Mouse (Mus musculus) ovary, postnatal 36 days (tissue): Measurements from ENCODE around the gene Zfp3.
"Not testable (repeated sequence)": the region's sequence is repeated elsewhere in the genome, so short reads cannot be mapped to it uniquely, and the experiment has no call there.

ENCODE experiments used
- DNase-seq: peaks from one replicate; pipeline ENCODE4 v3.0.0; 2022; ENCODE audit warnings: low spot score, mixed read lengths

The Zfp3 gene

DNA sequence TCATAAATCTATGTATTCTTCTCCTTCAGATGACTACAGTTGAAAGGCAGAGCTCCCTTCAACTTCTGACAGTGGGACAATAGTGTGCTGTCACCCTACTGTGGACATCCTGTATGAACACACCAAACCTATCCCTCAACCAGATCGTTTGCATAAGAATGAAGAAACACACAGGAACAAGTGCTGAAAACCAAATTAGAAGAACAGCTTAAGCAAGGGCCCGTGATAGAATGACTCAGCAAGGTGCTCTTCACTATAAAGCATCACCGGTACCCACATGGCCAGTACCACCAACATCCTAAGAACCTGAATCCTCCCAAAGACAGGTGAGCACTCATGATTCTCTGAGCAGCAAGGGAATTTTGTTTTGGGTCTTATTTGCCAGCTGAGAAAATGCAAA, 3.6 kb upstream of the Zfp3 start:
- not testable (repeated sequence) for DNase-seq

DNA sequence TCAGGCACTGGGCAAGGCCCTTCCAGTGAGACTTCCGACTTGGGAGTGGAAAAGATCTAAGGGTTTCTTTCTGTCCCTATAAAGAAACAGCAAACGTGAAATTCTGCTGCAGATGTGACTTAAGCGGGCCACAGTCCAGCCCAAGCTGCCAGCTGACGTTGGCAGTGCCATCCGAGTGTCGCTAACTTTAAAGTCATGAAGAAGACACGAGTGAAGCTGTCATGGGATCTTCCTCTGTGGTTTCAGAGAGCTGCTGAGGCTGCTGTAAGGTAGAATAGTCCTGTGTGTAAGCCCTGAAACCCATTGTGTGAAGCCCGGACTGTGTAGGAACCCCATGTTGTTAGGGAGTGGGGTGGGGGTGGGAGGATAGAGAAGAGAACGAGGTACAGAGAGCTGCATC, 1.4 kb upstream of the Zfp3 start:
- no peak for DNase-seq

DNA sequence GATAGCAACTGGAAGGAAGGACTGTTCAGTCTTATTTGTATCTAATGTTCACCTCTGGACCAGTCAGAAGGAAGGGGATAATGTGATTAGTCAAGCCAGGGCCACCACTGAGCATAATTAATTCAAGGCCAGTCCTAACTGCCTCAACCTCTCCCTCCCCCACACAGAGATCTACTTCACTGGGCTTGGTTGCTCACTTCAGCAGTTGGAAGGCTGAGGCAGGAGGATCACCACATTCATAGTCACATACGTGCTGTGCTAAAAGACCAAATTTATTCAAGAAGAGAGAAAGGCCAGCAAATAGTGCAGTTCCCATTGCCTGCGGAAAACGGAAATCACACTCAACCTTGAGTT, 450 bp upstream of the Zfp3 start:
- no peak for DNase-seq

DNA sequence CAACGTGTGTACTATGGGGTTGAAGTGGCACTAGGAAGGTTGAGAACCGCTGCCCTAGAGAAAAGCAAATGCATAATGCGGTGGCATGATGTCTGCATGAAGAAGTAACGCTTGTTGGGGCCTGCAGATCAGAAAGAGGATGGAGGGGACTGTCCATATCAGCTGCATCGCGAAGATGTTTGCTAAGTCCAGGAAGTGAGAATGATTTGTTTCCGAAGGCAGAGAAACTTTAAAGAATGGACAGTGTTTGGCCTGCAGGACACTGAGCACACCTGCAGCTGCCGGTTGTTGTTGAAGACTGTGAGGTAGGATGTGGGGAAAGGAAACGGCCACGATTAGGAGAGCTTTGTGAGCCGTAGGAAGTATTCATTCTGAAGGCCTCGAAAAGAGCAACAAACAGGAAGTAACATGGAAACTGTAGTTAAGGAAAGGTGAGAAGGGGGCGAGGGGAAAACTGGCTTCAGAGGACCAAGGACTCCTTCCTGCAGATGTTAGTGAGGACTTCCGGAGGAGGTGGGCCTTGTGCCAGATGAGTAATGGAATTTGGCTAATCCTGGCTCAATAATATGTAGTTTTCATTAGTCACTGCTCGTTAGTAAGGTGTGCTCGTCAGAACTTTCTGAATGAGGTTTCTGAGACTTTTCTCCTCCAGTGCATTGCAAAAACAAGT, 1.9 kb downstream of the Zfp3 start:
- no peak for DNase-seq

DNA sequence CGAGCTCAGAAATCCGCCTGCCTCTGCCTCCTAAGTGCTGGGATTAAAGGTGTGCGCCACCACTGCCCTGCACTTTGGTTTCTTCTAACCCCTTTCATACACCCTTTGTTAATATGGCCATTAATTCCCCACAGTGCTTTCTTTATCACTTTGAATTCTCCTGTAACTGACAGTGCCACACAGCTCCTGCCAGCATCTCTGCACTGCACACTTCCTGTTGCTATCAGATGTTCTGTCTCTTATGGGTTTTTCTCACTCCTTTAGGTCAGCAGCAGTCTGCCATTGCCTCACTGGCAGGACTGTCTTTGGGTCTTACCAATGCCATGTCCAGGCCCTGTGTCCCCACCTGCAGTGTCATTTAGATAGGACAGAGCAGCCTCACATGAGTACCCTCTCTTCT, 6.8 kb downstream of the Zfp3 start:
- DNase-seq = no peak

DNA sequence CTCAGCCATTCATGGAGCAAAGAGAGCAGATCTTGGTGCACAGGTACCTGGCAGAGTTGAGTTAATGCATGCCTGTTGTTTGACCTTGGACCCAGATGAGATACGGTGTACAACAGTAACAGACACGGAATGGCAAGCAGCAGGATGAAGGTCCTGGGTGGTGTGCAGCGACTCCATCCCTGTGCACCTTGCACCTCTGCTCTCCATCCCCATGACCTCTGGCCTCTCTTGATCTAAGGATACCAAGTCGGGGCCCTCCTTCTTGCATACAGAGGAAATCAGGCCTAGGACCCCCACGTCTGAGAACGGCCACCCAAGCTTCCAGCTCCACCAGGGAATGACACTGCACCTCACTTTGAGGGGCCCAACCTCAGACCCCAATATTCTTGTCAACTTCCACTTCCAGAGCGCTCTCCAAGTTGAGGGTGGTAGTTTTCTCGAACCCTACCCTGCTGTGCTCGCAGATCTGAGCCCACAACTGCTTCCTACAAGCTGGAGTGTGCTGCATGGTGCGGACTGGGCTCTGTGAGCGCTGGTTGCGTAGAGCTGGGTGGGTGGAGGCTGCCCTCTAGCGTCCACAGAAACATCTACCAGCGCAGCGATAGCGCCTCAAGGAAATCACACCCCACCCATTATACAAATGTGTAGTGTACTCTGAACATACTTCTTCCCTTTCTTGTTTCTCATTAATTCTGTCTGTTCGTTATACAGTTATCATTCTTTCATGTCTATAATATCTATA, 13.0 kb downstream of the Zfp3 start:
- peak; percentile 65 for DNase-seq

DNA sequence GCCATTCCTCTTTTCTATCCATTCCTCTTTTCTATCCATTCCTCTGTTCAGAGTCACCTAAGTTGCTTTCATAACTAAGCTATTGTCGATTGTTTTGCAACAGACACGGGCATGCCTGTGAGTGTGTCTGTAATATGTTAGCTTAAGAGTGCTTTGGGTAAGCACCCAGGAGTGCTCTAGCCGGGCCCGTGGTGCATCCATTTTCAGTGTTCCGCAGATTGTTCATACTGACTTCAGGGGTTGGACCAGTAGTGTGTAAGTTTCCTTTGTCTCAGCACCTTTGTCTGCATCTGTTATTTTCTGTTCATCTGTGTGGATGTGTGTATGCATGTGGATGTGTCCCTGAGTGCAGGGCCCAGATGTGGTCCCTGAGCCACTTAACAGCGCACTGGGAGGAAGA, 13.6 kb downstream of the Zfp3 start:
- no peak for DNase-seq

DNA sequence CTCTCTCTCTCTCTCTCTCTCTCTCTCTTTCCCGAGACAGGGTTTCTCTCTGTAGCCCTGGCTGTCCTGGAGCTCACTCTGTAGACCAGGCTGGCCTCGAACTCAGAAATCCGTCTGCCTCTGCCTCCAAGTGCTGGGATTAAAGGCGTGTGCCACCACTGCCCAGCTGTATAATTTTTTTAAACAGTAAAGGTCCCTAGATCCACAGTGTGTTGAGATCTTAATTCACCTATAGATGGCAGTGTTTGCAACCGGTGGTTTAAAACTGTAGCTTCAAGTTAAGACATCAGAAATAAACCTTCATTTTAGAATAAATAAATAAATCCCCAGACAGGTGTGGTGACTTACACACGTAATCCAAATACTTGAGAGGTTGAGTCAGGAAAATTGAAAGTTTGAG, 14.0 kb downstream of the Zfp3 start:
- not testable (repeated sequence) for DNase-seq

DNA sequence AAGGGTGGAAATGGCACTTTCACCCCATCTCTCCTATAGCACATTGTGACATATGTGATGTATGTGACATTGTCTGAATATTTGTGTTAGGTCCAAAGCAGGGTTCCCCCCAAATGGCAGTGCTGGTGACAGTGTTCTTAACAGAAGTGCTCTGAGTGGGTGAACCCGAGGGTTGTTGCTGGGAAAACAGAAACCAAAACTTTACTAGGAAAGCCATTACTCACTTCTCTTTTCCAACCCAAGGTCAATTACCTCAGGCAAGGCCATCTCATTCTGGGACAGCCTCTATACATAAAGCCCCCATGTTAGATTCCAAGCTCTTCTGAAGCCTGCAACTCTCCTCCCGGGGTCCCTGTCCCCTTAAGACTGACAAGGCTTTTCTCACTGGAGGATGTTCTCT, 21.9 kb downstream of the Zfp3 start:
- no peak for DNase-seq

DNA sequence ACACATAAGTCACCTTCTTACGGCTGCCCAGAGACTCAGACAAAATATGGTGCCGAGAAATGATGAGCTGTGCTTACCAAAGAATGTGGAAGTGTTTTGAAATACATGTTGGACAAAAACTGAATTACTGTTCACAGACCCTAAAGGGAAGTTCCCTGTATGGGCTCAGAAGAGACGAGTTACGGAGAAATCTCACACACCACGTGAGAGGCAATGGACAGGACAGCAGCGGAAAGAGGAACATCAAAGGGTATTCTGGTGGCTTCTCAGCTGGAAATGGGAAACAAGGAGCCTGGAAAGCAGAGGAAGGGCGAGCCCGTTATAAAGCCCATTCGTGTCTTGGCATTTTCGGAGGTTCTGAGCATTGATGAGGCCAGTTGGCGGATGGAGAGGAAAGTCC, 23.0 kb downstream of the Zfp3 start:
- DNase-seq = no peak

DNA sequence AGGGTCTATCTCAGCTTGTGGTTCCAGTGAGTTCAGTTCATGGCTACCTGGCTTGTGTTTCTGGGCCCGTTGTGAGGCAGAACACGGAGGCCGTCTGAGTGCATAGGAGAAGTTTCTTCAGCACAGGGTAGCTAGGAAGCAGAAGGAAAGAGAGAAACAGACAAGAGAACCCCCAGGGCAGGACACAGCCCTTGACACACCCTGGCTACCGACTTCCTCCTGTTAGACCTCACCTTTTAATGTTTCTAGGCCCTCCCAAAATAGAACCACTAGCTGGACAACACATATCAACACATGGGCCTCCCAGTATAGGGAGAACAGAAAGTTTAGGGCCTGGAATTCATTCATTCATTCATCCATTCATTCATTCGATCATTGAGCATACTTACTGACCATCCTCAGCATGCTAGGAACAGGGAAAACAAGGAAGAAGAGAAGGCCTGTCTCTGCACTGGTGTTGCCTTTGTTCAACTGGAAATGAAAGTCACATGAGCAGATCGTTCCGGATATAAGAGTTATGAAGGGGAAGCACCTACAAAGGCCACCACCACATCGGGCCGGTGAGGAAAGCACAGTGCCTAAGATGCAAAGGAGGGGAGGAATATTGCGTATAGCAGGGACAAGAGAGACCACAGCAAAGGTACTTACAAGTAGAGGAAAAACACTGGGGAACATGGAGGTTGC, 25.1 kb downstream of the Zfp3 start:
- DNase-seq = no peak

DNA sequence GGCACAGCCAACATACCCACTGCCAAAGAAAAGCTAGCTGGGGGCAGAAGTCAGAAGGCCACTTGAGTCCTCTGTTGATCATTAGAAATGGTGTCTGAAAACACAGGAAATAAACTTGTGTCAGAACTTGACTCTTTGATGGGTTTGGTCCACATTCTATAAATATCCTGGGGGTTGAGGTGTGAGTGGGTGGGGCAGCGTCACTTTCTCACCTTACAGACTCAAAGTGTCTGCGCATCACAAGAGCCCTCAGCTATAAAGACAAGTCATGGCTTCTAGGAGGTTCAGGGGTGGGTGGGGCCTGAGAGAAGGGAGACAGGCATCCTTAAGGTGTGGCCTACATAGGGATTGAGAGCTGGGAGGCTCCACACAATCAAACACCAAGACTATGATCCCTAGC, 26.4 kb downstream of the Zfp3 start:
- no peak for DNase-seq

DNA sequence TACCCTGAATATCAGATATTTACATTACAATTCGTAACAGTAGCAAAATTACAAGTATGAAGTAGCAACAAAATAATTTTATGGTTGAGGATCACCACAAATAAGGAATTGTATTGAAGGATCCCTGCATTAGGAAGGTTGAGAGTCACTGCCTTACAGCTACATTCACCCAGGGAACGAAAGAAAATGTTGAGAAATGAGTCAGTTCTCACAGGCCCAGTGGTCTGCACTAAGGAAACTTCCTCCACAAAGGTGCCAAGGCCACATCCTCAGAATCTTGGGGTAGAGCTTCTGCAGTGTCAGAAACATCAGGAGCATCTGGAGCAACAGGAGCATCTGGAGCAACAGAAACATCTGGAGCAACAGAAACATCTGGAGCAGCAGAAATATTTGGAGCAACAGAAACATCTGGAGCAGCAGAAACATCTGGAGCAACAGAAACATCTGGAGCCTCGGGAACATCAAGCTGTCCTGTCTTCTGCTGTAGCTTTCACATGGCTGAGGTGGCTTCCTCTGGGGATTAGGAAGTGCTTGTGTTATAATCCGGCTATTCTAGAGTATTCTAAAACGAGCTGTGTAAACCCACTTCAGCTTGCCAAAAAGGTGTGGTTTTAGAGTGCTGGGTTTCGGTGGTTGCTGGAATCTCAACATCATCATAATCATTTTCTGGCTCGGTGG, 27.0 kb downstream of the Zfp3 start:
- no peak for DNase-seq

DNA sequence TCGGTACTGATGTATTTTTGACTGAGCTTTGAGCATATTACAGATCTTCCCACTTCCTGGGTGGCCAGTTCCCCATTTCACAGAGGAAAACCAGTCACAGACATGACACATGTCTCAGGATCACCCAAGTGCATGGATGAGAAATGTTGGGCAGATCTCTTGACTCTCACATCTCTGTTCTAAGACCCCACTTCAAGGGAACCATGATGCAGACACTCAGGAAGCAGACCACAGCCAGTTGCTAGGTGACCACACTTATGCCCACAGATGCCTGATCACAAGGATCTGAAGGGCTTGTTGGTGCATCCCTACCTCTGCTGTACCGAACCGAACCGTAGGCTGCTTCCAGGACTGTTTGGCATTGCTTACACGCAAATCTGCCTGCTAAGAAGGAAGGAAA, 27.7 kb downstream of the Zfp3 start:
- DNase-seq = no peak

DNA sequence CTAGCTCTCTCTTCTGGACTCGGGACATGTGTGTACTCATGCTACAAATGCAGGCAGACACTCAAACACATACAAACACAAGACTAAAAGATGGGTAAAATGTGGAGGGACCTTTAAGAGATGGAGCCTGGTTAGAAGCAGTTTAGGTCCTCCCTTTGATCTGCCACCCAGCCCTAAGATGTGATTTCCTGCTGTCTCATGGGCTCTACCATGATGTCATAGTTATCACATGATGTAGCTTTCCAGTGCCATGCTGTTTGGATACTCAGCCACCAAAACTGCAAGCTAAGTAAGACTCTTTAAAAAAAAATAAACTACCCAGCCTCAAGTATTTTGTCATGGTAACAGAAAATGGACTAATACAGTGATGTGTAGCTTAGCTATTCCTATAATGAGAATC, 28.4 kb downstream of the Zfp3 start:
- DNase-seq = no peak

DNA sequence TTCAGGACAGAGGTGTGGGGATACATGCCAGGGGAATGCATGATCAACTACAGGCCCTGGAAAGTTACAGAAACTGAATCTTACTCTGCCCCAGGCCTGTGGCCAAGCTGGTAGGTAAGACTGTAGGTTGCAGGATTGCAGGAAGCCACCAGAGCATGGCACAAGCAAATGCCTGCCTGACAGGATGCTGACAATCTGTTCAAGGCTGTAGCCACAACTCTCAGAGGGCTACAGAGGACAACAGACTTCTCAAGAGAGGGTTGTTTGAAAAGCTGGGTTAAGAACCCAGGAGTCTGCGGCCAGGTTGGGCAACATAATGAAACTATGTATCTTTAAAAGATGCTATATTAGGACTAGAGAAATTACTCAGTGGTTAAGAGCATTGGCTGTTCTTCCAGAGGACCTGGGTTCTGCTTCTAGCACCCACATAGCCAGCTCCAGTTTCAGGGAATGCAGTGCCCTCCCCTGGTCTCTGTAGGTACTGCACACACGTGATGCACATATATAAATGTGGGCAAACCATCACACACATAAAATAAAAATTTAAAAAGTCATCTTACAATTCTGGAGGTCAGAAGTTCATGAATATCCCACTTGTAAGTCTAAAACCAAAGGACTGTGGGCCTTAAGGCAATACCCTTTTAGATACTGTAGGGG, 38.3 kb downstream of the Zfp3 start:
- no peak for DNase-seq

DNA sequence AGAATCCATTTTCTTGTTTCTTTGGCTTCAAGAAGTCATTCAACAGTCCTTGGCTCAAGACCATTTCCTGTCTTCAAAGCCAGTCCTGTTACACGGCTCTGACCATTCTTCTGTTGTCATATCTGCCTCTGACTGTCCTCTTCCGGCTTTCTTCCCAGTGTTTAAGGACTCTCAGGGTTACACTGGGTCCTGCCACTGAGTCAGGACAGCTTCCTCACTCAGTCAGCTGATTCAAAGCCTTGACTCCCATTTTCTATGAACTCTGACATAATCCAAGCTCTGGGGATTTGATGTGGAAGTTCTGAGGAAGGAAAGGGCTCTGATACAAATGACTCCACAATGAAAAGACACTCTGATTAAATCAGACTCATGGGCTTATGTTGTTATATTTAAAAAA, 38.9 kb downstream of the Zfp3 start:
- DNase-seq = no peak

DNA sequence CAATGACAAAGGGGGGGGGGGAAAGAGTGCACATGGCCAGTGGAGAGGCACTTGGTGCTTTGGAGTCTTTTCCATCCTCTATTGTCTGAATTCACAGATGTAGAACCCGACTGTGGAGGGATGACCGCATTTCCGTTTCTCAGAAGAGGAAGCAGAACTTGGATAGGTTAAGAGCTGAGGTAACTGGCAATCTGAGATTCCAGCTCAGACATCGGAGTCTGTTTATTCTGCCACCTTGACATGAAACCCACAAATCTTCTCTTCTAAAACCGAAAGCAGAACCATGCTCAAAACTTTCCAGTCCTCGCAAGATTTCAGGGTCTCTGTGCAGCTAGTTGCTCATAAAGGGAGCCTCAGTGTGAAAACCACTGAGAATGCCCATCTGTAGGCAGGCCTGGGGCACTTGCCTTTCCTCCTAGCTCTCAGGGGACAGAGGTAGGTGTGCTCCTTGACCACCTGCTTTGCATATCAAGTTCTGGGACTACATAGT, 39.7 kb downstream of the Zfp3 start:
- DNase-seq = no peak

DNA sequence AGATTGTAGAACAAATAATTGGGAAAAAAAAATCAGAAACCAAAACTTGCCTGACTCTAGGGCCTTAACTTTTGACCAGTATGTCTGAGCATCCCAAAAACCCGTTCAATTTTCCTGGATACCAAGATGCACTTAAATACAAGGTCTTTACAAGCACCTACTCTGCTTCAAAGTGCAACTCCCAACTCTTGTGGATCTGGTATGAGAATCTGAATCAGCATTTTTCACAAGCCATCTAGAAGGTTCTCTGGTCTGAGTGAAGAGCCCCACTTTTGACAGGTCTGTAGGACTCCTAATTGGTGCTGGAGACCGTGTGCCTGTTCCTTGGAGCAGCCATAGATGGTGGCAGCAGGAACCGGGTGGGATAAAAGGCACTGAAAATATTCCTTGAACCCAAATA, 40.4 kb downstream of the Zfp3 start:
- no peak for DNase-seq

DNA sequence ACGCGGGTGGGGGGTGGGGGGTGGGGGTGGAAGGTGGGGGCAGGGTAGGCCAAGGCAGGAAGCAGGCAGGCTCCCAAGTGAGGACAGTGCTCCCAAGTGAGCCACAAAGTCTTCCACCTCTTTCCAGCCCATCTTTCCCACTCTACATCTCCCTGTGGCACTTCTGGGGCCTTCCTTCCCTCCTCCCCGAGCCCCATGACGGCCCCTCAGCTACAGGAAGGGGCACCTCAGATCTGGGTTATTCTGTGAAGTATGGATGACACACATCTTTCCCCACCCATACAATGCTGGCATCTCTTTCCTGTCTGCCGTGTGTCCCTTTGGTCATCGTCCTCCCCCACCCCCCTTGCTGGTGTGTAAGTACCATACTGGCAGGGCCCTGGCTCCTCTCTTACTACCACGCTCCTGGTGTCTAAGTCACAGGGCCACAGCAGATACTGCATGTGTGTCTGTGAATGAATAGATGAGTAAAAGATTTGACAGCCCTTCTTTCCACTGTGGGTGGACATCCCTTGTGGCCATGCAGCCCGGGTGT, 41.7 kb downstream of the Zfp3 start:
- no peak for DNase-seq

DNA sequence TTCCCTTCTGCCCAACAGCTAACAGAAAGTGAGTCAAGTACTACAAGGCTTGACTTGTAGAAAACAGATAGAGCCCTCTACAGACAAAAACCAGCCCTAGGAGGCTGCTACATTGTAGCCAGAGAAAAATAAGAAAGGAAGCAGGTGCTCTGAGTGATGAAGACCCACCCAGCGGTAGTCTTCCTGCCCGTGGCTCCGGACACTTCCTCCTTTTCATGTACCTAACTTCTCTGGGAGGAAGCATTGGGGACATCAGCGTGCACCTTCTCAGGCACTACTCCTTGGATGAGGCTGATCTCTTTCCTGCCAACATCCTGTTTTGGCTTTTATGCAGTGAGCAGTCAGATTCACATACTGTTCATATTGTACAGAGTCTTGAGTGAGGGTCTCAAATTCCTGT, 42.7 kb downstream of the Zfp3 start:
- DNase-seq = no peak

DNA sequence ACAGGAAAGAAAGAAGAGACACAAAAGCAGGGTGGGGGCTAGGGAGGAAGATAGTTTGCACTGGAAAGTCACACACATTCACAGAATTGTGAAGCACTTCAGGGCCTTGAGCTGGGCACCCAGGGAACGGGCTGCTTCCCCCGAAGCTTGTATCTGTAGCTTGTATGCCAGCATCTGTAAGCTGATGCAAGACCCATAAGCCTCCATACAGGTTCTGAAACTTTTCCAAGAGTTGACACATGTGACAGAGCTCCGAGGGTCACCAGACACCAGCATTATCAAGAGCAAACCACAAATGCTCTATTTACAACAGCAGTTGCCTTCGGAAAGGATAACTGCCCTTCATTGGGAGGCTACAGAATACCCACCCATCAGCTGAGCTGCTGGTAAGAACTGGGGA, 43.6 kb downstream of the Zfp3 start:
- DNase-seq = no peak
